Mouse (Mus musculus) layer of hippocampus, postnatal 36 days (tissue): ENCODE measurements at regions not wholly inside any gene's neighbourhood (a gene's known extent, or its start where the extent isn't known, plus 50 kb on each side); places are given as distances from the start of the nearest gene placed in this dataset.

Experiments
- DNase-seq, 2 experiments: peaks; one replicate each; pipeline ENCODE4 v3.0.0; 2022

- DNase-seq, result no peak
Measured at GRCm38 (mm10) chr11:111844382-111845027, 778.5 kb downstream of the Kcnj2 start.

GRCm38 (mm10) chr11:111857288-111857687 lies 791.3 kb downstream of the Kcnj2 start:
- DNase-seq, result no peak

GRCm38 (mm10) chr11:111858111-111858510 lies 792.1 kb downstream of the Kcnj2 start:
- no peak for DNase-seq

- peak; percentile 12 to 19 for DNase-seq
Measured at GRCm38 (mm10) chr11:111865143-111865542, 799.2 kb downstream of the Kcnj2 start.

- DNase-seq, result no peak
Measured at GRCm38 (mm10) chr11:111875406-111875805, 809.4 kb downstream of the Kcnj2 start.

- DNase-seq, result no peak
Measured at GRCm38 (mm10) chr11:111880146-111880545, 814.2 kb downstream of the Kcnj2 start.

GRCm38 (mm10) chr11:111890026-111890425 lies 824.1 kb downstream of the Kcnj2 start:
- peak in 1 of 2 experiments; percentile 1 for DNase-seq

- DNase-seq, result peak; percentile 15 to 29
Measured at GRCm38 (mm10) chr11:111893861-111894260, 827.9 kb downstream of the Kcnj2 start.

- no peak for DNase-seq
Measured at GRCm38 (mm10) chr11:111895221-111896200, 829.5 kb downstream of the Kcnj2 start.

- no peak for DNase-seq
Measured at GRCm38 (mm10) chr11:111897001-111897400, 831.0 kb downstream of the Kcnj2 start.

GRCm38 (mm10) chr11:111904086-111904485 lies 838.1 kb downstream of the Kcnj2 start:
- no peak for DNase-seq

GRCm38 (mm10) chr11:111913891-111914290 lies 847.9 kb downstream of the Kcnj2 start:
- DNase-seq, result no peak

GRCm38 (mm10) chr11:111926336-111926735 lies 855.7 kb upstream of the Sox9 start:
- no peak for DNase-seq

- DNase-seq, result no peak
Measured at GRCm38 (mm10) chr11:111929366-111929765, 852.7 kb upstream of the Sox9 start.

GRCm38 (mm10) chr11:111932052-111932451 lies 850.0 kb upstream of the Sox9 start:
- DNase-seq, result no peak

GRCm38 (mm10) chr11:111944282-111944681 lies 837.7 kb upstream of the Sox9 start:
- DNase-seq, result no peak

GRCm38 (mm10) chr11:111945806-111946205 lies 836.2 kb upstream of the Sox9 start:
- DNase-seq, result no peak

- no peak for DNase-seq
Measured at GRCm38 (mm10) chr11:111947671-111948070, 834.4 kb upstream of the Sox9 start.

- no peak for DNase-seq
Measured at GRCm38 (mm10) chr11:111953421-111953820, 828.6 kb upstream of the Sox9 start.

- DNase-seq, result no peak
Measured at GRCm38 (mm10) chr11:111957721-111958287, 824.2 kb upstream of the Sox9 start.

GRCm38 (mm10) chr11:111961047-111961837 lies 820.8 kb upstream of the Sox9 start:
- DNase-seq, result peak in 1 of 2 experiments; percentile 4

GRCm38 (mm10) chr11:111961846-111962245 lies 820.2 kb upstream of the Sox9 start:
- DNase-seq, result no peak
